Mouse (Mus musculus): ENCODE results near the gene Abcc2.

GRCm38 (mm10) chr19:43752489-43753225, 29.3 kb upstream of the Abcc2 start, which contains the start of the genes Cutc and Cox15:
- TF ChIP-seq CTCF (IDR thresholded peaks at IDR 0.05; ENCODE audit: low read depth, low read length) (peak; percentile 18; the same call in 1 of the 2 replicates), POLR2A (IDR thresholded peaks at IDR 0.05; ENCODE audit: extremely low read depth, insufficient read depth, low read length) (peak; percentile 65)

Measured in liver, adult 2 months (tissue).